Mouse (Mus musculus) C2C12 (cell line): ENCODE results near the gene Xkr7. TPM values are rescaled to one million over a fixed set of nuclear protein-coding genes. Genes with fewer than 3 reads are reported as not detected.

Experiments used
- H3K27me3 ChIP-seq: one replicate; pipeline ENCODE4 v1.6.1; 2011; ENCODE audit not compliant: control insufficient read depth, insufficient read depth, insufficient read length
- H3K36me3 ChIP-seq: one replicate; pipeline ENCODE4 v1.6.1; 2011; ENCODE audit not compliant: control insufficient read depth, insufficient read depth
- H3K4me3 ChIP-seq: one replicate; pipeline ENCODE4 v1.5.1; 2011; ENCODE audit warnings: mild to moderate bottlenecking, control low read depth; ENCODE audit not compliant: poor library complexity, insufficient read depth, severe bottlenecking
- H3K79me2 ChIP-seq: one replicate; pipeline ENCODE4 v1.6.1; 2011; ENCODE audit not compliant: control insufficient read depth, insufficient read depth
- H3K79me3 ChIP-seq: one replicate; pipeline ENCODE4 v1.6.1; 2011; ENCODE audit warnings: low read depth, control low read depth
- H3ac ChIP-seq: one replicate; pipeline ENCODE3; 2011; ENCODE audit warnings: low read depth; ENCODE audit not compliant: control insufficient read depth, insufficient read length
- CEBPB ChIP-seq: IDR thresholded peaks from one replicate; pipeline ENCODE4 v1.6.1; 2011; ENCODE audit warnings: low read depth, mild to moderate bottlenecking, control low read depth, moderate library complexity
- CTCF ChIP-seq: IDR thresholded peaks from one replicate; pipeline ENCODE4 v1.5.1; 2011; ENCODE audit not compliant: control insufficient read depth, insufficient read depth, insufficient read length
- FOSL1 ChIP-seq: IDR thresholded peaks from one replicate; pipeline ENCODE4 v1.8.0; 2011; ENCODE audit warnings: mild to moderate bottlenecking, low read length; ENCODE audit not compliant: poor library complexity, insufficient read depth, severe bottlenecking
- MAX ChIP-seq: IDR thresholded peaks from one replicate; pipeline ENCODE4 v1.6.1; 2011; ENCODE audit warnings: mild to moderate bottlenecking, control low read depth
- MYOD1 ChIP-seq: IDR thresholded peaks from one replicate; pipeline ENCODE4 v1.6.1; 2011; ENCODE audit warnings: low read depth; ENCODE audit not compliant: control insufficient read depth, insufficient read length
- MYOG ChIP-seq: IDR thresholded peaks from one replicate; pipeline ENCODE4 v1.6.1; 2011; ENCODE audit not compliant: control insufficient read depth, insufficient read length; ENCODE audit errors: extremely low read depth
- USF1 ChIP-seq: IDR thresholded peaks from one replicate; pipeline ENCODE4 v1.6.1; 2011; ENCODE audit warnings: low read depth, mild to moderate bottlenecking, control low read depth, moderate library complexity
- polyA plus RNA-seq: library from polyadenylated mRNA; unstranded; fragments of >200 nt; fragmentation: generic; extraction: Trizol; gene quantifications from one replicate; pipeline ENCODE4 v1.2.1, GENCODE M21; 2012; ENCODE audit warnings: missing spikeins

Xkr7 gene
- polyA plus RNA-seq, 1 experiment, result not detected

DNA sequence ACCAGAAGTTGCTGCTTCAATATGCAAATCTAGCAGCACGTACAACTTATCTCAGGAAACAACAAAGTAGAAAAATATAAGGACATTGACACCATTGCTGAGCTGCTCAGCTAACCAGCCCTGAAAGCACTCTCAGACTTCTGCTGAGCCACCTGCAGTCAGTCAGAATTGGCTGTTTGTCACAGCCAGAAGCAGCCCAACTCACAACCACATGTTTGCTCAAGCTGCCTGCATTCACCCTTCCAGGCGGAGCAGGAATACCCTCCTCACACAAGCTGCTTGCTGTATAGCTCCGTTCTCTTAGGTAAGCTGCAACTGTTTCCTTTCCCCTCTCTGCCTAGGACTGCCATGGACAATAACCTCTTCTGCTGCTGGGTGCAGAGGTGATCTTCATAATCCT lies 31.7 kb downstream of the Xkr7 start:
- H3K79me2 ChIP-seq, result no peaks in the 10 kb centered on the region
- no peak overlapping the region for H3ac ChIP-seq
- no peaks in the 10 kb centered on the region for H3K36me3 ChIP-seq
- TF ChIP-seq CTCF (no peak), MYOG (no peak), MYOD1 (no peak), CEBPB (no peak), FOSL1 (no peak), MAX (no peak), USF1 (no peak)
- H3K4me3 ChIP-seq, result no peak overlapping the region
- H3K79me3 ChIP-seq, result no peaks in the 10 kb centered on the region
- H3K27me3 ChIP-seq, result peaks cover 80% of the 10 kb centered on the region

DNA sequence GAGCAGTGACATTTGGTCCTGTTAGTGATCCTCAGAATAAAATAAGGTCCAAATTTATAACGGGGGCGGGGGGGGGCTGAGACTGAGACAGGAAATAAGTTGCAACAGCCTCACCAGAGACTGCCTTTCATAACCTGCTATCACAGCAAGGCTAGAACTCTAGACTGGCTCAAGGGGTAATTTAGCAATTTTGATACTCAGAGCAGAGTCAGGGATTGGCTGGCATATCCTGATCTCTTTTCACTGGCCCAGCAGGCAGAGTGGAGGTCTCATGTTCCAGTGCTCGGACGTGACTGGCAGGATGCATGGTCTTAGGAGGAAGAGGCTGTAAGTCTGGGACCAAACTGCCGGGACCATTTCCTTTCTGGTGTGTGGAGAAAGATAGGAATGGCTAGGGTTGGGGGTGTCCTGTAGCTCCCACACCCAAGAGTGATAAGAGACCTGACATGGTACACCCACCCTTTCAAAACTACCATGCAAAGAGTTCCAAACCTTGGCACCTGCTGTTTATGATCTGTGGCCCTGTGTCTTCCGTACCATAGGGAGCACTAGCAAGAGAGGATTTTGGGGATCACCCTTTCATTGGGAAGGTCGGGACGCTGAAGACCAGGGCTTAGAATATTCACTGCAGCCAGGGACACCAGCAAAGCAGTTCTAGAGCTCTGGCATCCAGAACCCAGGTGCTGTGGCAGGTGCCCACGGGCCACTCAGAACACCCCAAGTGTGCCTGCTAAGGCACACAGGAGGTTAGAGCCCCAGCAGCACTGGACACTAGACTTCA lies 32.7 kb downstream of the Xkr7 start:
- Histone ChIP-seq H3K4me3 (no peak overlapping the region), H3K79me3 (no peaks in the 10 kb centered on the region), H3ac (no peak overlapping the region), H3K79me2 (no peaks in the 10 kb centered on the region), H3K27me3 (peaks cover 78% of the 10 kb centered on the region), H3K36me3 (no peaks in the 10 kb centered on the region)
- TF ChIP-seq MYOG (no peak), MYOD1 (no peak), CEBPB (no peak), FOSL1 (no peak), CTCF (no peak), MAX (no peak), USF1 (no peak)

DNA sequence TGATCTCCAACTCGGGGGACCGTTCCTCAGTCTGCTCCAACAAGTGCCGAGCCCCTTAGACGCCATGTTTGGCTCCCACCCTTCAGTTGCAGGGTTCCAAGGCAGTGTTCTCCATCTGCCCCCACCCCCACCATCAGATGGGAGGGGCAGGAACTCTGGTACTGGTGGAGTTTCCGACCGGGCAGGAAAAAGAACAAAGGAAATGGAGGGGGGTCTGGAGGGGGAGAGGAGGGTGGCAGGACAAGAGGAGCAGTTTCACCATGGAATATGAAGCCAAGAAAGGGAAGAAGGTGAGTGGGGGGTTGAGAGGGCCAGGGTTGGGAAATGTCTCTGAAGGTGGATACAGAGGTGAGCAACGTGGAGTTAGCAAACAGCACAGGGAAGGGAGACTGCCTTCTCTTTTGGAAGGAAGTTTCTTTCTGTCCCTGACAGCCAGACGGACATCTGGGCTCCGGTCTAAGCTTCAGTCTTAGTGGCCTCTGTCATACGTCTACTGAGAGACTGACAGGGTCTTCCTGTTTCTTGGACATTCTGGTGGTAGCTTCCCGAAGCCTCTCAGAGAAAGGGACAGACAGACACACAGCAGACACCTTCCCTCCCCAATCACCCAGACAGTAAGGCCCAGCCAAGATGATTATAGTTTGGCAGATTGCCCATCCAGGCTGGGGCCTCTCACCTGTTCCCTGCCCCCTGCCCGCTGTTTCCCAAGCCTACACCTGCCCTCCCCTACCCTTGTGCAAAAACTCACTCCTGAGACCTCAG lies 34.3 kb downstream of the Xkr7 start, which contains the start of gene Ccm2l:
Gene Ccm2l (plus strand): TSS at position 209 of the 762 bp plus-strand sequence.
- Histone ChIP-seq H3K79me3 (no peaks in the 10 kb centered on the region), H3K27me3 (peaks cover 77% of the 10 kb centered on the region), H3K4me3 (no peak within 1 kb of the TSS), H3K36me3 (no peaks in the 10 kb centered on the region), H3ac (no peak within 1 kb of the TSS), H3K79me2 (no peaks in the 10 kb centered on the region)
- TF ChIP-seq CTCF, result no peak
- TF ChIP-seq MYOD1, result no peak
- TF ChIP-seq USF1, result no peak
- TF ChIP-seq MYOG, result no peak
- no peak for TF ChIP-seq CEBPB
- no peak for TF ChIP-seq MAX
- no peak for TF ChIP-seq FOSL1

DNA sequence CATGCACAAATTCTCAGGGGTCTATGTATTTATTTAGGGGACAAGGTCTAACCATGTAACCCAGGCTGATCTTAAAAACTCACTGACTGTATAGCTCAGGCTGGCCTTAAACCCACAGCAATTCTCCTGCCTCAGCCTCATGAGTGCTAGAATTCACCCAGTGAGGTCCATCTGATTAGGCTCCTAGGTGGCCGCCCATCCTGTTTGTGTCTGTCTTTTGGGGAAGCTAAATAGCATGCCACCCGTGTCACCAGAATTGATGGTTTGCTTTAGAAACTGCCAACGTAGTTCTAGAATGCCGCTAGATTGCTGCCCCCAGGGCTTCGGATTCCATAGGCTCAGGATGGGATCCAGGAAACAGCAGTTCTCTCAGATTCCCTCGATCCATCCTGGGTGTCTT lies 35.3 kb downstream of the Xkr7 start:
- TF ChIP-seq MAX (no peak), MYOD1 (no peak), CTCF (no peak), CEBPB (no peak), USF1 (no peak), MYOG (no peak), FOSL1 (no peak)
- H3K4me3 ChIP-seq, result no peak overlapping the region
- peaks cover 79% of the 10 kb centered on the region for H3K27me3 ChIP-seq

DNA sequence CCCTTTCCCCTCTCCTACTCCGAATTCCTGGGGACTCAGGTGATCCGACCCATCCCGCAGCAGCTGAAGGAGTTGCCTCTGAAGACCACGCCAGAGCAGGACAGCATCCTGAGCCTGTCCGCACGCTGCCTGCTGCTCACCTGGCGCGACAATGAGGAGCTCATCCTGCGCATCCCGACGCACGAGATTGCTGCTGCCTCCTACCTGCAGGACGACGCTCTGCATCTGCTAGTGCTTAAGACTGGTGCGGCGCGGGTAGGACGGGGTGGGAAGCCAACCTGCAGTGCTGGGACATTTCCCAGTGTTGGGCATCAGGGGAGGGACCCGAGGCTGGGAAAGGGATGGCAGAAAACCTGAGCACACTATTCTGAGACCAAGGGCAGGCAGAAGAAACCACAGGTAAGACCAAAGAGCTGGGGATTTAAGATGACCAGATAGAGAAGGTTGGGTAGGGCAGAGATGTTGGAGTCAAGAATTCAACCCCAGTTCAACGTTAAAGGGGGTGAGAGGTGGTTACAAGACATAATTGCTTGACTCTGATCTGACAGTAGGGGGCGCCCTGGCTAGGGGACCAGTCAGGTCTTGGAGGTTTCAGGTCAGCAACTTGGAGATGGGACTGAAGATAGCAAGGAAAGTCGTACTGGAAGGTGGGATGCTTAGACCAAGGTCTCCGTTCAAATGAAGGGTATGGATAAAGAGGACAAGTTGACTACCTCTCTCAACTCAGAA lies 39.3 kb downstream of the Xkr7 start:
- Histone ChIP-seq H3K36me3 (no peaks in the 10 kb centered on the region), H3ac (no peak overlapping the region), H3K27me3 (peaks cover 83% of the 10 kb centered on the region), H3K79me2 (no peaks in the 10 kb centered on the region), H3K4me3 (no peak overlapping the region), H3K79me3 (no peaks in the 10 kb centered on the region)
- TF ChIP-seq USF1, result no peak

More for the DNA sequence above, 35.3 kb downstream of the Xkr7 start:
- Histone ChIP-seq H3K36me3 (no peaks in the 10 kb centered on the region), H3K79me2 (no peaks in the 10 kb centered on the region), H3K79me3 (no peaks in the 10 kb centered on the region), H3ac (no peak overlapping the region)
